1 mouse cellular context compared by ENCODE assay signal in the genomic region with DNA sequence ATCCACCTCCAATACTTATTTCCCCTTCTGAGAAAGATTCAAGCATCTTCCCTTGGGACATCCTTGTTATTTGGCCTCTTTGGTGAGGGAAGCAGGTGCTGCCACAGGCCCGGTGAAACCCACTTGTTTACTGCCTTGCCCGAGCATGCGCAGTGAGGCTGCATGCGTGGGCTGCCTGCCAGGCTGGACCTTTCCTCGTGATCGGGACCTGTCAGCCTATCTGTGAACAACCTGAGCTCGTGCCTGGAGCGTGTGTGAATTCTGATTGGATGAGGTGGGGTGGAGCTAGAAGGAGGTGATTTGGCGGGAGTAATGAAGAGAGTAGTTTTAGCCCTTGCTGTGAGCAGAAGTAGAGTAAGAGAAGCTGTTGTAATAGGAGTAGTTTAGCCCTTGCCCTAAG. TPM values are rescaled to one million over a fixed set of nuclear protein-coding genes. Genes with fewer than 3 reads are reported as not detected.
"Had no signal": no experiment of that assay in that cellular context is flagged by ENCODE, and none has a peak within 500 bp of the region (broad histone marks: within the 10 kb centered on the region; RNA-seq: fewer than 3 reads in every experiment).

No protein-coding gene starts in this region.

RNA-seq across cellular contexts. Expression of a gene that starts 13.2 kb away (rescaled TPM):
- total RNA-seq: hematopoietic stem cell, adult 5-6 weeks had no signal
